Mouse (Mus musculus) G1E-ER4 (cell line): Measurements from ENCODE around the gene Slc16a9. TPM values are rescaled to one million over a fixed set of nuclear protein-coding genes. Genes with fewer than 3 reads are reported as not detected.

Source experiments
- GATA1 ChIP-seq: IDR thresholded peaks from one replicate; pipeline ENCODE4 v1.8.0; 2012; ENCODE audit warnings: low read length, inconsistent platforms
- polyA plus RNA-seq: library from polyadenylated mRNA; stranded (reverse); fragments of >175 nt; gene quantifications from 2 replicates; pipeline ENCODE4 v1.2.3, GENCODE M21; 2012

Gene Slc16a9
- polyA plus RNA-seq, 1 experiment, result not detected

- TF ChIP-seq GATA1, result no peak
These were observed 71.0 kb downstream of the Slc16a9 start for GRCm38 (mm10) chr10:70315895-70316294.

GRCm38 (mm10) chr10:70316856-70317255 lies 72.0 kb downstream of the Slc16a9 start:
- no peak for TF ChIP-seq GATA1

GRCm38 (mm10) chr10:70317394-70317965 lies 72.6 kb downstream of the Slc16a9 start:
- TF ChIP-seq GATA1, result no peak

- TF ChIP-seq GATA1, result no peak
These were observed 73.7 kb downstream of the Slc16a9 start for GRCm38 (mm10) chr10:70318630-70319029.

- TF ChIP-seq GATA1, result no peak
These were observed 80.6 kb downstream of the Slc16a9 start for GRCm38 (mm10) chr10:70325518-70325917.

- no peak for TF ChIP-seq GATA1
These were observed 82.4 kb downstream of the Slc16a9 start for GRCm38 (mm10) chr10:70327331-70327730.

- no peak for TF ChIP-seq GATA1
These were observed 83.2 kb downstream of the Slc16a9 start for GRCm38 (mm10) chr10:70328139-70328538.

Other genes with a start within 250 kb of the Slc16a9 start
- 19.6 and 21.4 TPM in 2 replicates for gene Ccdc6, start 148.0 kb upstream of the Slc16a9 start, polyA plus RNA-seq
- gene Mrln, start 40.4 kb upstream of the Slc16a9 start, polyA plus RNA-seq, result not detected in 2 replicates
- not detected in 2 replicates for gene Fam13c, start 195.4 kb downstream of the Slc16a9 start, polyA plus RNA-seq